Mouse (Mus musculus) stomach, embryonic 16.5 days (tissue): ENCODE data around the gene Cacna1s. TPM values are rescaled to one million over a fixed set of nuclear protein-coding genes. Genes with fewer than 3 reads are reported as not detected.

Experiments
- ATAC-seq: fragments of 200-750 bp; cut with Nextera tagmentation; 2 replicates; pipeline ENCODE4 v1.8.0; 2017; ENCODE audit warnings: moderate number of reproducible peaks, moderate TSS enrichment; ENCODE audit not compliant: insufficient read depth, low FRiP score
- H3K27ac ChIP-seq: fragments of 300-500 bp; sonication (generic); 2 replicates; pipeline ENCODE4 v1.5.1; 2014; ENCODE audit warnings: low read length
- H3K27me3 ChIP-seq: fragments of 300-500 bp; sonication (generic); 2 replicates; pipeline ENCODE4 v1.6.1; 2014; ENCODE audit warnings: low read length, control low read depth, mixed read lengths; ENCODE audit not compliant: control insufficient read depth, insufficient read depth
- H3K36me3 ChIP-seq: fragments of 300-500 bp; sonication (generic); 2 replicates; pipeline ENCODE4 v1.6.1; 2014; ENCODE audit warnings: low read length; ENCODE audit not compliant: control insufficient read depth, insufficient read depth
- H3K4me1 ChIP-seq: fragments of 300-500 bp; sonication (generic); 2 replicates; pipeline ENCODE4 v1.6.1; 2014; ENCODE audit warnings: low read length, control low read depth, mixed read lengths; ENCODE audit not compliant: control insufficient read depth, insufficient read depth
- H3K4me2 ChIP-seq: fragments of 300-500 bp; sonication (generic); 2 replicates; pipeline ENCODE4 v1.6.1; 2014; ENCODE audit warnings: low read depth, low read length, mixed read lengths
- H3K4me3 ChIP-seq: fragments of 300-500 bp; sonication (generic); replicated peaks from 2 replicates; pipeline ENCODE4 v1.5.1; 2014; ENCODE audit warnings: mild to moderate bottlenecking, low read length
- H3K9ac ChIP-seq: fragments of 300-500 bp; sonication (generic); 2 replicates; pipeline ENCODE4 v1.6.1; 2014; ENCODE audit warnings: low read length
- H3K9me3 ChIP-seq: fragments of 300-500 bp; sonication (generic); replicated peaks from 2 replicates; pipeline ENCODE4 v1.6.1; 2016; ENCODE audit warnings: low read length, control low read depth; ENCODE audit not compliant: control insufficient read depth
- WGBS: fragments of 180-500 bp; shearing (Covaris S2); extraction: QIAGEN DNeasy Blood & Tissue Kit; methylation state at CpG from one replicate; pipeline ENCODE4 v1.1.7; 2014; 5-methylcytosine and 5-hydroxymethylcytosine counted together
- polyA plus RNA-seq: library from polyadenylated mRNA; unstranded; fragments of >200 nt; fragmentation: Nextera tagmentation; extraction: Ambion mirVana; gene quantifications from 2 replicates; pipeline ENCODE4 v1.2.1, GENCODE M21; 2015

The Cacna1s gene
- 0.17 and 2.0 TPM in 2 replicates for polyA plus RNA-seq

GRCm38 (mm10) chr1:136052547-136052946 lies at the start of gene Cacna1s:
Gene Cacna1s, plus strand, starts transcription at chr1:136052750.
- no peak for ATAC-seq
- peaks cover 7% of the 10 kb centered on the region for H3K4me1 ChIP-seq
- no peaks in the 10 kb centered on the region for H3K9me3 ChIP-seq
- H3K27me3 ChIP-seq, result peaks cover 20% of the 10 kb centered on the region
- no peaks in the 10 kb centered on the region for H3K36me3 ChIP-seq
- no peak within 1 kb of the TSS for H3K4me2 ChIP-seq
- no peak within 1 kb of the TSS for H3K27ac ChIP-seq
- 47% methylated on average over 11 of the region's 11 CpGs for WGBS
- no peak within 1 kb of the TSS for H3K9ac ChIP-seq
- H3K4me3 ChIP-seq, result no peak within 1 kb of the TSS

DNA sequence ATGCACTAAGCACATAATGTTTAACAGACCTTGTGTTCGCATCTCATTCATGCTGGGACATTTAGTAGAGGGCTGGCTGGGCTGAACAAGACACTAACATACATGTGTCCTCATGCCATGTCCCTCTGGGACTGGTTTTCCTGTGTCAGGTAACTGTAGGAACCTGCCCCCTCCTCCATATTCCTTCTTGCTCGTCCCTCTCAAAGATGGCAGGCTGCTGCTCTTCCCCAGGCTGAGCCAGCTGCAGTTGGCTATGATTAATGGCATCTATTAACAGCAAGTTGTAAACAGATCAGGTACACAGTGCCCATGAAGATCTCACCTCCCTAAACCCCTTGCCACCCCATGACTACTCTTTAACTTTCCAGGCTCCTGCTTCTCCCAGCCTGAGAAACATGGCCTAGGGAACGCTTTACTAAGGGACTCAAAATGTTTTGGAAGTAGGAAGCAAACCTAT lies 46.2 kb upstream of the Cacna1s start, which contains the start of gene Igfn1:
Gene Igfn1 (minus strand): TSS at position 51 of the 457 bp plus-strand sequence.
- Histone ChIP-seq H3K4me1 (peaks cover 10% of the 10 kb centered on the region), H3K9ac (no peak within 1 kb of the TSS; the same call in 1 of the 2 replicates), H3K4me2 (peak within 1 kb of the TSS; percentile 80), H3K4me3 (peak within 1 kb of the TSS; percentile 52), H3K27me3 (no peaks in the 10 kb centered on the region), H3K9me3 (no peaks in the 10 kb centered on the region), H3K27ac (no peak within 1 kb of the TSS), H3K36me3 (no peaks in the 10 kb centered on the region)
- ATAC-seq, result no peak
- WGBS, result 63% methylated on average over 3 of the region's 3 CpGs

- peak; percentile 95 for ATAC-seq
- H3K4me2 ChIP-seq, result peak within 1 kb of the TSS; percentile 80
- H3K27me3 ChIP-seq, result no peaks in the 10 kb centered on the region
- H3K9me3 ChIP-seq, result no peaks in the 10 kb centered on the region
- no peak within 1 kb of the TSS for H3K27ac ChIP-seq
- peaks cover 10% of the 10 kb centered on the region for H3K4me1 ChIP-seq
- H3K9ac ChIP-seq, result peak within 1 kb of the TSS; percentile 67
- 3% methylated on average over 37 of the region's 37 CpGs for WGBS
- peak within 1 kb of the TSS; percentile 52 for H3K4me3 ChIP-seq
- H3K36me3 ChIP-seq, result no peaks in the 10 kb centered on the region
Observed at GRCm38 (mm10) chr1:136007211-136008158, 45.1 kb upstream of the Cacna1s start, which contains the start of gene Tmem9. Gene Tmem9, plus strand, starts transcription at chr1:136008150.

DNA sequence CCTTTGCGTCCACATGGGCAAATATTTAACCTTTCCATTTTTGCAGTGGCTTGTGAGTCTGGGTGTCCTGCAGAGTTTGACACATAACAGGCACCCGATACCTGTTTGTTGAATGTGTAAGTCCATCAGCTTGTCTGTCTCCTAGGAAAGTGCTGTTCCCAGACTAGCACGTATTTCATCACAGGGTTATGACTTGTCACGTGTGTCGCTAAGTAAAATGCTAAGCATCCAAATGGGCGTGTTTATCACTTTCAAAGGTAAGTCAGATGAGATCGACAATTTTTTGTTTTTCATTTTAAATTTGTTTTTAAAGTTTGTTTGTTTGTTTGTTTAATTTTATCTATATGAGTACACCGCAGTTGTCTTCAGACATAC lies 44.4 kb upstream of the Cacna1s start:
- ATAC-seq, result no peak; the same call in 1 of the 2 replicates
- no peaks in the 10 kb centered on the region for H3K36me3 ChIP-seq
- H3K4me3 ChIP-seq, result peak overlapping the region; percentile 52
- H3K27ac ChIP-seq, result no peak overlapping the region
- H3K27me3 ChIP-seq, result no peaks in the 10 kb centered on the region
- H3K4me2 ChIP-seq, result peak overlapping the region; percentile 80
- WGBS, result 15% methylated on average over 8 of the region's 8 CpGs
- peaks cover 10% of the 10 kb centered on the region for H3K4me1 ChIP-seq
- H3K9ac ChIP-seq, result no peak overlapping the region
- no peaks in the 10 kb centered on the region for H3K9me3 ChIP-seq

DNA sequence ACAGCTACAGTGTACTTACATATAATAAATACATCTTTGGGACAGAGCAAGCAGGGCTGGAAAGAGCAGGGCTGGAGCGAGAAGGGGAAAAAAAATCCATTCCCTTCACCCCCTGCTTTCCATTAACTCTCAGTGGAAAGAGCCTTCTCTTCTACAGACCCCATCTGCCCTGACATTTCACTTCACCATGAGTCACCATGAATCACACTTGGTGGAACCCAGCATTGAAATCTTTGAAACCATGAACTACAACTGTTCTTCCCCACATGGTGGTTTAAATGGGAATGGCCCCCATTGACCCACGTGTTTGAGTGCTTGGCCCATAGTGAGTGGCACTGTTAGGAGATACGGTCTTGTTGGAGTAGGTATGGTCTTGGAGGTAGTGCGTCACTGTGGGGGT lies 42.3 kb upstream of the Cacna1s start:
- H3K9me3 ChIP-seq, result no peaks in the 10 kb centered on the region
- H3K9ac ChIP-seq, result no peak overlapping the region
- WGBS, result 88% methylated on average over 4 of the region's 4 CpGs
- no peaks in the 10 kb centered on the region for H3K36me3 ChIP-seq
- H3K4me3 ChIP-seq, result no peak overlapping the region
- H3K4me1 ChIP-seq, result peaks cover 10% of the 10 kb centered on the region
- no peak overlapping the region for H3K27ac ChIP-seq
- H3K4me2 ChIP-seq, result no peak overlapping the region
- no peak for ATAC-seq
- no peaks in the 10 kb centered on the region for H3K27me3 ChIP-seq

DNA sequence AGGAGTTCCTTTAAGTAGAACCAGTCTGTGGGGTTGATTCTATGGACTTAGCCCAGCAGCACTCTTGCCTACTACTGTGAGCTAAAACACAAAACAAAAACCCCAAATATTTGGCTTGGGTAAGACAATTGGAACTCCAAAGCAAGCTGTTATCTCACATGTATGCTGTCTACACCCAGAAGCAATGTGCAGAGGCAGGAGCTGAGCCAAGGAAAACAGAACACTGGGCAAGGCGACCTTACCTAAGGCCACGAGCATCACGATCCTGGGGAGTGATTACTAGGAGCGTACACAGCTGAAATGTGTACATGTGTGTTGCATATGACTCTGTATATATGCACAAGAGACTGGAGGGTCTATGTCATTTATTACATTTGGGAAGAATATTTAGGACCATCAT lies 39.0 kb upstream of the Cacna1s start:
- H3K27ac ChIP-seq, result no peak overlapping the region
- ATAC-seq, result no peak
- no peak overlapping the region for H3K4me3 ChIP-seq
- H3K9me3 ChIP-seq, result no peaks in the 10 kb centered on the region
- H3K27me3 ChIP-seq, result no peaks in the 10 kb centered on the region
- no peak overlapping the region for H3K9ac ChIP-seq
- no peak overlapping the region for H3K4me2 ChIP-seq
- H3K36me3 ChIP-seq, result no peaks in the 10 kb centered on the region
- H3K4me1 ChIP-seq, result no peaks in the 10 kb centered on the region; the same call in 1 of the 2 replicates
- 68% methylated on average over 4 of the region's 4 CpGs for WGBS

- H3K27me3 ChIP-seq, result no peaks in the 10 kb centered on the region
- H3K4me1 ChIP-seq, result peaks cover 9% of the 10 kb centered on the region; the same call in 1 of the 2 replicates
- WGBS, result 65% methylated on average over 2 of the region's 2 CpGs
- H3K4me2 ChIP-seq, result no peak overlapping the region
- no peaks in the 10 kb centered on the region for H3K9me3 ChIP-seq
- no peak overlapping the region for H3K4me3 ChIP-seq
- ATAC-seq, result no peak
- no peaks in the 10 kb centered on the region for H3K36me3 ChIP-seq
- no peak overlapping the region for H3K27ac ChIP-seq
- no peak overlapping the region for H3K9ac ChIP-seq
Observed at GRCm38 (mm10) chr1:136014796-136015502, 37.6 kb upstream of the Cacna1s start.

- 73% methylated on average over 2 of the region's 2 CpGs for whole genome bisulfite sequencing
- H3K36me3 ChIP-seq, result no peaks in the 10 kb centered on the region; the same call in 1 of the 2 replicates
- H3K4me3 ChIP-seq, result peak overlapping the region; percentile 87
- H3K9ac ChIP-seq, result no peak overlapping the region
- no peaks in the 10 kb centered on the region for H3K9me3 ChIP-seq
- no peak overlapping the region for H3K27ac ChIP-seq
- peaks cover 9% of the 10 kb centered on the region; the same call in 1 of the 2 replicates for H3K4me1 ChIP-seq
- no peaks in the 10 kb centered on the region for H3K27me3 ChIP-seq
- H3K4me2 ChIP-seq, result peak overlapping the region; percentile 61
- no peak for ATAC-seq
Observed at GRCm38 (mm10) chr1:136017307-136017706, 35.2 kb upstream of the Cacna1s start.
